Mouse (Mus musculus) frontal cortex, postnatal 14 days (tissue): ENCODE data around the gene Fbxo48.

Source experiments
- DNase-seq, 2 experiments: peaks; one replicate each; pipeline ENCODE4 v3.0.0; 2022; ENCODE audit warnings: low spot score in 2 of 2

The Fbxo48 gene

GRCm38 (mm10) chr11:16950976-16951760, at the start of gene Fbxo48:
Gene Fbxo48 (plus strand): TSS chr11:16951375.
- DNase-seq = peak; percentile 92 to 96

- peak in 1 of 2 experiments; percentile 10 for DNase-seq
These were observed 46.7 kb upstream of the Fbxo48 start for GRCm38 (mm10) chr11:16904302-16905011.

- DNase-seq = no peak
These were observed 46.2 kb upstream of the Fbxo48 start for GRCm38 (mm10) chr11:16905012-16905332.

GRCm38 (mm10) chr11:16906530-16906929, 44.6 kb upstream of the Fbxo48 start:
- no peak for DNase-seq

- no peak for DNase-seq
These were observed 43.6 kb upstream of the Fbxo48 start for GRCm38 (mm10) chr11:16907517-16908129.

GRCm38 (mm10) chr11:16914756-16915155, 36.4 kb upstream of the Fbxo48 start:
- DNase-seq = no peak

GRCm38 (mm10) chr11:16915850-16916249, 35.3 kb upstream of the Fbxo48 start:
- no peak for DNase-seq

- no peak for DNase-seq
These were observed 33.7 kb upstream of the Fbxo48 start for GRCm38 (mm10) chr11:16917512-16917911.

- DNase-seq = no peak
These were observed 19.0 kb upstream of the Fbxo48 start for GRCm38 (mm10) chr11:16932159-16932558.

- DNase-seq = no peak
These were observed 15.5 kb upstream of the Fbxo48 start for GRCm38 (mm10) chr11:16935577-16936236.

GRCm38 (mm10) chr11:16941103-16941793, 9.9 kb upstream of the Fbxo48 start:
- DNase-seq = no peak

GRCm38 (mm10) chr11:16941973-16942452, 9.2 kb upstream of the Fbxo48 start:
- no peak for DNase-seq

GRCm38 (mm10) chr11:16943016-16943415, 8.2 kb upstream of the Fbxo48 start:
- DNase-seq = no peak

GRCm38 (mm10) chr11:16948756-16949155, 2.4 kb upstream of the Fbxo48 start:
- DNase-seq = no peak

GRCm38 (mm10) chr11:16950226-16950975, 774 bp upstream of the Fbxo48 start:
- DNase-seq = no peak

GRCm38 (mm10) chr11:16951761-16952010, 511 bp downstream of the Fbxo48 start:
- no peak for DNase-seq

GRCm38 (mm10) chr11:16956115-16956862, 5.1 kb downstream of the Fbxo48 start:
- no peak for DNase-seq

GRCm38 (mm10) chr11:16957030-16957429, 5.9 kb downstream of the Fbxo48 start:
- DNase-seq = no peak

GRCm38 (mm10) chr11:16958520-16958919, 7.3 kb downstream of the Fbxo48 start:
- no peak for DNase-seq

- peak in 1 of 2 experiments; percentile 38 for DNase-seq
These were observed 16.6 kb downstream of the Fbxo48 start for GRCm38 (mm10) chr11:16967806-16968205.
